Mouse (Mus musculus): ENCODE measurements around the gene Slc25a53. TPM values are rescaled to one million over a fixed set of nuclear protein-coding genes. Genes with fewer than 3 reads are reported as not detected.

Gene Slc25a53
- polyA plus RNA-seq, 1 experiment from 2014 or later = 11.4 TPM

DNA sequence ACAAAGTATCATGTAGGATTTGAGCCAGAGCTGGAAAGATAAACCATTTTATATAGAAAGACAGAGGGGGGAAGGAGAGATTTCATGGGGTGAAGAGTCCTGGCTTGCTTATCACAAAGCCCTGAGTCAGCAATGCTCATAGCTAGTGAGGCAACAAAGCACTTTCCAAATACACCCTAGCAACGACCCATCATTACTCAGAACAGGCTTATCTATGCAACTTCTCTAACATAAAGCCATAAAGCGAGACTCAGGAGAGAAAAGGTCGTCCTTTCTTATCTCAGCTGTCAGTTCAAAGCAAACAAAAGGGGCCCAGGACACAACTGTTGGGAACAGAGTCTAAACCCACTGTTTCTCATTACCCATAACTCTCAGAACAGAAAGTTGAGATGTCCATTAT, 100.1 kb downstream of the Slc25a53 start:
- Histone ChIP-seq H3K4me1 (no peaks in the 10 kb centered on the region), H3K27me3 (ENCODE audit: low read depth, poor library complexity, severe bottlenecking) (no peaks in the 10 kb centered on the region), H3K9me3 (replicated peaks) (no peaks in the 10 kb centered on the region), H3K4me3 (no peak overlapping the region), H3K27ac (replicated peaks) (no peak overlapping the region), H3K36me3 (no peaks in the 10 kb centered on the region)
- 66% methylated on average over 3 of the region's 3 CpGs for WGBS
- no peak for DNase-seq (ENCODE audit: low spot score)

Other genes starting within 250 kb of the Slc25a53 start
- gene Plp1, start 215.6 kb downstream of the Slc25a53 start, polyA plus RNA-seq (2016; fragmentation: Nextera tagmentation; extraction: Ambion mirVana) = 19.4 and 19.5 TPM in 2 replicates
- gene Rab9b, start 169.5 kb downstream of the Slc25a53 start, polyA plus RNA-seq (2016; fragmentation: Nextera tagmentation; extraction: Ambion mirVana) = 1.6 and 3.1 TPM in 2 replicates
- not detected in 2 replicates for gene H2bfm, start 111.0 kb downstream of the Slc25a53 start, polyA plus RNA-seq (2016; fragmentation: Nextera tagmentation; extraction: Ambion mirVana)
- gene Tmsb15b2, start 62.8 kb downstream of the Slc25a53 start, polyA plus RNA-seq (2016; fragmentation: Nextera tagmentation; extraction: Ambion mirVana) = 39.2 and 41.4 TPM in 2 replicates
- 4.6 and 5.4 TPM in 2 replicates for gene Tmsb15l, start 61.4 kb downstream of the Slc25a53 start, polyA plus RNA-seq (2016; fragmentation: Nextera tagmentation; extraction: Ambion mirVana)
- 17.0 and 18.7 TPM in 2 replicates for gene Tmsb15b1, start 61.4 kb downstream of the Slc25a53 start, polyA plus RNA-seq (2016; fragmentation: Nextera tagmentation; extraction: Ambion mirVana)
- 50.8 and 71.3 TPM in 2 replicates for gene Zcchc18, start 45.1 kb downstream of the Slc25a53 start, polyA plus RNA-seq (2016; fragmentation: Nextera tagmentation; extraction: Ambion mirVana)
- 12.3 and 13.2 TPM in 2 replicates for gene Fam199x, start 11.3 kb upstream of the Slc25a53 start, polyA plus RNA-seq (2016; fragmentation: Nextera tagmentation; extraction: Ambion mirVana)
- gene Esx1, start 83.8 kb upstream of the Slc25a53 start, polyA plus RNA-seq (2016; fragmentation: Nextera tagmentation; extraction: Ambion mirVana) = not detected in 2 replicates